Mouse (Mus musculus) MEL (cell line): ENCODE data around the gene Gm49721.
"Not testable (repeated sequence)": the region's sequence is repeated elsewhere in the genome, so short reads cannot be mapped to it uniquely, and the experiment has no call there.

Experiments used
- CTCF ChIP-seq, 3 experiments: IDR thresholded peaks in 2 of 3; conservative IDR thresholded peaks in 1 of 3; 2 replicates each; pipeline ENCODE4 v1.5.1; 2011 to 2012; ENCODE audit warnings: low read length in 3 of 3, low read depth in 2 of 3, mild to moderate bottlenecking in 2 of 3, improper control_type of control experiment in 1 of 3, inconsistent platforms in 1 of 3, mixed read lengths in 1 of 3, moderate library complexity in 1 of 3; ENCODE audit not compliant: control insufficient read depth in 1 of 3, insufficient read depth in 1 of 3, poor library complexity in 1 of 3, severe bottlenecking in 1 of 3
- MYC ChIP-seq: IDR thresholded peaks from 2 replicates; pipeline ENCODE4 v1.6.1; 2011; ENCODE audit warnings: low read depth, mild to moderate bottlenecking, low read length, improper control_type of control experiment, moderate library complexity
- ZC3H11A ChIP-seq: IDR thresholded peaks from 2 replicates; pipeline ENCODE4 v1.6.1; 2012; ENCODE audit warnings: low read depth, mild to moderate bottlenecking, inconsistent platforms, low read length, improper control_type of control experiment

DNA sequence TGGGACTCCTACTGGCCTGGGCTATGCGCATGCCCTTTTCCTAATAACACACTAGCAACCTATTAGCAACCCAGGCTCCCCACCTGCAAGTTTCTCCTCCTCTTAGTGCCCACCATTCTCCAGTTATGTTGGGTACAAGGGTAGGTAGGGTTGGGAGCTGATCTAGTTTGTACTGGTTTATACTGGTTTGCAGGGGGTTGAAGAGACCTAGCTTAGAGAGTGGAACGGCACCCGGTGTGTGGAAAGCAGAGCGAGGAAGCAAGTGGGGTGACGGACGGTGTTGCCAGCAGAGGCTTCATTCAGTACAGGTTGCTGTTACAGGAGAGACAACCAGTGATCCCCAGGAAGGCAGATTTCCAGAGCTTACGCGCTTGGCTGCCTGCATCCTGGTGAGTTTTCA is 8.4 kb upstream of the Gm49721 start, which contains the start of gene Rnaset2b:
- not testable (repeated sequence) for TF ChIP-seq MYC; CTCF (IDR thresholded peaks at IDR 0.05 in 2 of 3, conservative IDR thresholded peaks at IDR 0.05 in 1 of 3; ENCODE audit: control insufficient read depth in 1 of 3, insufficient read depth in 1 of 3, low read depth in 2 of 3, low read length in 3 of 3, poor library complexity in 1 of 3, severe bottlenecking in 1 of 3); ZC3H11A
